Mouse (Mus musculus) testis, adult 2 months (tissue): ENCODE measurements around the gene Luc7l2.
"Not testable (repeated sequence)": the region's sequence is repeated elsewhere in the genome, so short reads cannot be mapped to it uniquely, and the experiment has no call there.

Experiments used
- CTCF ChIP-seq: fragments of 200-500 bp; IDR thresholded peaks from 2 replicates; pipeline ENCODE4 v1.5.1; 2012; ENCODE audit warnings: low read depth, mild to moderate bottlenecking, inconsistent platforms, low read length, moderate library complexity; ENCODE audit not compliant: control insufficient read depth, insufficient read depth, insufficient replicate concordance
- POLR2A ChIP-seq: fragments of 200-500 bp; IDR thresholded peaks from 2 replicates; pipeline ENCODE4 v1.6.1; 2012; ENCODE audit warnings: low read depth, mild to moderate bottlenecking, inconsistent platforms, low read length, moderate library complexity; ENCODE audit not compliant: control insufficient read depth

GRCm38 (mm10) chr6:38544141-38544540 is 7.0 kb upstream of the Luc7l2 start:
- not testable (repeated sequence) for TF ChIP-seq CTCF, POLR2A
